Mouse (Mus musculus) induced T-regulatory cell, adult 2 months (primary cell): ENCODE results near the gene U2af1.
"Not testable (repeated sequence)": the region's sequence is repeated elsewhere in the genome, so short reads cannot be mapped to it uniquely, and the experiment has no call there.

ENCODE experiments used
- DNase-seq: peaks from one replicate; pipeline ENCODE4 v3.0.0-alpha.2; 2012; ENCODE audit warnings: low read depth

U2af1 gene

DNA sequence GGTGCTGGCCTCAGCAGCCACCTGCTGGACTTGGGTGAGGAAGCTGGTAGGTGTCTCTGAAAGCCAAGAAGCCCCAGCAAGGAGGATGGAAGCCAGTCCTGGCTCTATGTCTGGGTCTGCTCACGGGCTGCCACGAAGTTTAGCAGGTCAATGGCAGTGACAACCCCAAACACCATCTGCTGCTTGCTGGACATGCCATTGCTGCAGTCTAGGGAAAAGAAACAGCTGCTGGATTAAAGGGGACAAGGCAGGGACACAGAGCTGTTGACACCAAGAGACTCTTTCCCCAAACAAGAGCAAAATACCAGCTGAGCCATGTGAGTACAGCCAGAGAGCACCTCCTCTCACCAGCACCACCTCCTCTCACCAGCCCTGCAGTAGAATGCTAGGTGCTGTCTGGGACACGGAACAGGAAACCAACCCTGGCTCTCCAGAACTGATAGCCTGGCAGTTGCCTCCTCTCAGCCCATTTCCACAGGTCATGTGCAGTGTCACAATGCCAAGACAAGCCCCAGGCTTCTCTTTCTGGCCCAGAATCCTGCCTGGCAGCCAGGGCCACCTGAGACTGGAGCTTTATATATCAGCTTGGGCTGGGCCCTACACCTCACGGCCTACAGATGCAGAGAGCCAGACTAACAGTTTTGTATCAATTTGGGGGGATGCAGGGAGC lies 45.5 kb downstream of the U2af1 start:
- no peak for DNase-seq

- DNase-seq = no peak
Observed at GRCm38 (mm10) chr17:31609895-31610294, 48.8 kb downstream of the U2af1 start.

GRCm38 (mm10) chr17:31609173-31609572 lies 49.5 kb downstream of the U2af1 start:
- not testable (repeated sequence) for DNase-seq

- DNase-seq = no peak
Observed at GRCm38 (mm10) chr17:31607256-31607951, 51.3 kb downstream of the U2af1 start.

DNA sequence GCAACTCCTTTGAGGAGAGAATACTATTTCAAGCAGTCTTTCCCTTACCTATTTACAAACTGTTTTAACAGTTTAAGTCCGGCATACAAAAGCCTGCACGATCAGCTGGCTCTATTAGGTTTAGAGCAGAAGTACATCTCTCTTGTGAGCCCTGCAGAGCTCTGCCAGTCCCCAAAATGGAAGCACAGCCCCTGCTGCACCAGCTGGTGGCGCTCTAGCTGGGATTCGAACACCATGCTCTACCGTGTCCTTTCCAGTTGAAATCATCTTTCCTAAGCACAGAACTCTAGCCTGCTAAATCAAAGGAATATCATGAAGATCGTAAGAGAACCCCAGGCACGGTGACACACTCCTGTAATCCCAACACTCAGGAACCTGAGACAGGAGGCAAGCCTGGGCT lies 52.3 kb downstream of the U2af1 start:
- DNase-seq = no peak

- no peak for DNase-seq
Observed at GRCm38 (mm10) chr17:31598593-31598992, 60.1 kb downstream of the U2af1 start.

- no peak for DNase-seq
Observed at GRCm38 (mm10) chr17:31597957-31598356, 60.7 kb downstream of the U2af1 start.
